Mouse (Mus musculus): ENCODE results near the gene Usp29.

- TF ChIP-seq CTCF (IDR thresholded peaks at IDR 0.05; ENCODE audit: low read depth) (no peak), EP300 (IDR thresholded peaks at IDR 0.05; ENCODE audit: low read depth) (no peak)
These were observed 95.7 kb downstream of the Usp29 start for GRCm38 (mm10) chr7:6825966-6826647.

Measured in liver, embryonic 14.5 days (tissue).